Mouse (Mus musculus) megakaryocyte, embryonic 14.5 days (primary cell): ENCODE measurements around the gene Slc1a2.

Experiments used
- FLI1 ChIP-seq: IDR thresholded peaks from 2 replicates; pipeline ENCODE4 v1.6.1; 2012; ENCODE audit warnings: low read length, inconsistent platforms, mixed read lengths
- GATA1 ChIP-seq: IDR thresholded peaks from 3 replicates; pipeline ENCODE4 v1.6.1; 2012; ENCODE audit warnings: mixed read lengths, low read length, inconsistent platforms, borderline replicate concordance

- TF ChIP-seq FLI1, result no peak
- no peak for TF ChIP-seq GATA1
These were observed 16.8 kb downstream of the Slc1a2 start for GRCm38 (mm10) chr2:102675275-102675674.
